Mouse (Mus musculus): ENCODE results near the gene Gmnn.

Gene Gmnn

GRCm38 (mm10) chr13:24709656-24710396, 51.9 kb downstream of the Gmnn start:
- DNase-seq (ENCODE audit: low read depth, low spot score) = no peak

DNA sequence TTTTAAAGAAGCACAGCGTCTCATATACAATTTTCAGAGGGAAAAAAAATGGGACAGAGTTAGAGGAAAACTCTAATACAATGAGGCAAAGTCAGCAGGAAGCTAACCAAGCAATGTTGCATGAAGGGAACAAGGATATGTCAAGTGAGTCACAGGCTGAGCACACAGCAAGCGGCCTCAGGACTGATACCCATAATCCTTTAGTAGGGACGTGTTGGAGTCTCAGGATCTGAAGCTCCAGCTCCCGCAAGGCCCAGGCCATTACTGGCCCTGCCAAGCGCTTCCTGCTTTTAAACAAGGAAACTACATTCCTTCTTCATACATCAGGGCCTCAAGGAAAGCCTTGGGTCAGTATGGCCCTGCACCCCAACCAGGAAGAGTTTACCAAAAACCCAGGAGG, 59.6 kb downstream of the Gmnn start:
- DNase-seq (ENCODE audit: low read depth, low spot score) = no peak
